Mouse (Mus musculus): ENCODE measurements around the gene Txlnb. TPM values are rescaled to one million over a fixed set of nuclear protein-coding genes. Genes with fewer than 3 reads are reported as not detected.

The Txlnb gene
- polyA plus RNA-seq (2014; fragmentation: Illumina TruSeq; extraction: RNeasy Lipid Tissue Mini Kit (QIAGEN cat#74804); ENCODE audit: low read depth, low replicate concordance), result 450 TPM

DNA sequence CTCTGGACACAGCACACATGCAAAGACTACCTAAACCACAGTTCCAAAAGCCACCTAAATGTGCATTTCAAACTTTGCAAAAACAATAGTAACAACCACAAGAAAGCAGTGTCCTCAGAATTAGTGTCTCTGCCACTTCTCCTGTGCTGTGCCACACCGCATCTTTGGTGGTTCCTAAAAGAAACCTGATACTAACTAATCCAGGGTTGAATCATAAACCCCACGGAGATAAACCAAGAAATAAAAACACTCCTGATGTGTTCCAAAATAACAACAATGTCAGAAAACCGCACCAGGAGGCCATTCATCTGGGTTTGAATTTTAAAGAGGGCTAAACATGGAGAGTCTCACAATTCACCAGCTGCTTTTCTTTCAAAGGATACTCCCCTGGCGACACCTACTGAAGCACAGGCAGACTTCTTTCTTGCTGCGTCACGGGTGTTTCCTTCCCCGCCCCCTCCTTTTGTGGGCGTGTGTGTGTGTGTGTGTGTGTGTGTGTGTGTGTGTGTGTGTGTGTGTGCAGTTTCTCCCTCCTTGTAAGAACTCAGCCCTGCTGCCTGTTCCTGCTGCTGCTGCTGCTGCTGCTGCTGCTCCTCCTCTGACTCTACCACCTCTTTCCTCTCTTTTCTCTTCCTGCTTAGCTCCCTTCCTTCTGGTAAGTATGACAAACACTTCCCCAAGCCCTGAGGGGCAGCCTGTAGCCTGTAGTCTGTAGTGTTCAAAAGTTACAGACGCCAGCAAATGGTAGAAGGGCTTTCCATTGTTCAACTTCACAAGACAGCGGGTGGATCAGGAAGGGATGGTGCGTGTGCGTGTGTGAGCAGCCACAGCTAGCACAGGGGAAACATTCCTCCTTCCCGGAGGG, at the start of gene Txlnb:
Gene Txlnb, plus strand, starts transcription at position 460 of the 865 bp plus-strand sequence.

Other genes with a start within 250 kb of the Txlnb start
- 32.0 TPM for gene Cited2, start 73.0 kb upstream of the Txlnb start, polyA plus RNA-seq (2014; fragmentation: Illumina TruSeq; extraction: RNeasy Lipid Tissue Mini Kit (QIAGEN cat#74804); ENCODE audit: low read depth, low replicate concordance)
- 30.6 TPM for gene Heca, start 151.8 kb downstream of the Txlnb start, polyA plus RNA-seq (2014; fragmentation: Illumina TruSeq; extraction: RNeasy Lipid Tissue Mini Kit (QIAGEN cat#74804); ENCODE audit: low read depth, low replicate concordance)
- gene Abracl, start 227.1 kb downstream of the Txlnb start, polyA plus RNA-seq (2014; fragmentation: Illumina TruSeq; extraction: RNeasy Lipid Tissue Mini Kit (QIAGEN cat#74804); ENCODE audit: low read depth, low replicate concordance), result 51.6 TPM

All from heart, adult 10 weeks (tissue).